Mouse (Mus musculus): ENCODE data around the gene Mrps24. TPM values are rescaled to one million over a fixed set of nuclear protein-coding genes. Genes with fewer than 3 reads are reported as not detected.

Gene Mrps24
- polyA plus RNA-seq, 1 experiment, result 272 TPM

DNA sequence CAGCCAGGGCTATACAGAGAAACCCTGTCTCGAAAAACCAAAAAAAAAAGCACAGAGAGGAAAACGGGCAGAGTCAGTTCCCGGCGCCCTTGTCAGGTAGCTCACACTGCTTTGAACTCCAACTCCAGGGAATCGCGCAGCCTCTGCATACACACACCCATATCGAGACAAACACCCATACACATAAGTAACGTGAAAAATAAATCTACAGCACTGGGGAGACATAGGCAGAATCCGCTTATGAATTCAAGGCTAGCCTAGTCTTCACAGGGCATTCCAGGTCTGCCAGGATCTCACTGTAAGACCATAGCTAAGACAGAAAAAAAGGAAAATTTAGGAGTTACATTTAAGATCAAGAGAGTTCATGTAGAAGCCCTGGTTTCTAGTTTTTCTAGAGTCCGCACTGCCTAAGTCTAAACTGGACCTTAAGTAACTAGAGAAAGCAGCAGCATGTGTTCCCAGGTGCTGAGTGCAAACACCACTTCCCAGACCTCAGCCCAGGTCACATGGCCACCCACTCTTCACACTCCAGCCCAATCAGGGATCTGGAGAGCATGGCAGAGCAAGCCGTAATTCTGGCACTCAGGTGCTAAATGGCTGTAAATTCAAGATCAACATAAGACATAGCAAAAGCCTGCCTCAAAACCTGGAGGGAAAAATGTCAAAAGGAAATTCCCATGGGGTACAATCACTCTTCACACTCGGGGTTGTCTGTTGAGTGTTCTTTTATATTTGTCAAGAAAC, 3.3 kb upstream of the Mrps24 start:
- Histone ChIP-seq H3K4me3 (ENCODE audit: insufficient read depth, low read depth, low read length) (no peak overlapping the region), H3K4me1 (ENCODE audit: control insufficient read depth, insufficient read depth, low read length) (no peaks in the 10 kb centered on the region), H3K36me3 (ENCODE audit: control insufficient read depth, insufficient read depth, low read length) (peaks cover 4% of the 10 kb centered on the region; the same call in 1 of the 2 replicates), H3K27ac (ENCODE audit: insufficient read depth, low read depth, low read length) (no peak overlapping the region), H3K27me3 (replicated peaks; ENCODE audit: control insufficient read depth, insufficient read depth, low read length) (no peaks in the 10 kb centered on the region)
- TF ChIP-seq CTCF (conservative IDR thresholded peaks at IDR 0.05; ENCODE audit: insufficient read depth, insufficient read length, low read depth, low read length) (no peak), POLR2A (IDR thresholded peaks at IDR 0.05; ENCODE audit: low read depth, low read length) (no peak)
- no peak for DNase-seq
- 94% methylated on average over 12 of the region's 12 CpGs for WGBS

DNA sequence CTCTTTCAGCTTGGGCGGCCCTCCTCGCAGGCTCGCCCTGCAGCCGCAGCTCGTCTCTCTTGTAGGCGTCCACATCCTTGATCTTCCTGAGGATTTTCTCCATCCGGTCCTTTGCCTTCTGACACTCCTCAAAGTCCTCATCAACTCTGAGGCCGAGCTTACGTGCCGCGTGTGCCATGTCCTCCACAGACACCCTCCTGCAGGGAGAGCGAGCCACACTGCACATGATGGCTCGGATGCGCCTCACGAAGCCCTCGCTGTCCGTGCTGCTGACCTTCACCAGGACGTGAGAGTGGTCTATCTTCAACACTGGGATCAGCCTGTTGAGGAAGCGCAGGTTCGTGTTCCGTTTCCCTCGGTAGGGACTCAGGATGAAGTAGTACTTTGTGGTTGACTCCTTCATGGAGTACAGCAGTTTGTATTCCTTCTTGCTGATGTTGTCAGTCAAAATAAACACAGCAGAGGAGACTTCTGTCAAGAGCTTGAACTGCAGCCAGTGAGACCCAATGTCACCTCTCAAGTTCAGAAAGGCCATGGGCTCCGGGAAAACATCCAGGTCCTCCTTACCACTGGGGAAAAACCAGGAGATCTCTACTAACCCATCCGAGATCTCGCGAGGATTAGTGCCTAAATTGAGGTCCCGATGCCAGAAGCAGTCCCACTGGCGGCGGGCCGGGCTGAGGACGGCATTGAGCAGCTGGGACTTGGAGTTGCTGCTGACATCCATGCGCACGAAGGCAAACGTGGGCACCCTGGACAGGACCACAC, 1.6 kb upstream of the Mrps24 start:
- Histone ChIP-seq H3K27ac (ENCODE audit: insufficient read depth, low read depth, low read length) (no peak overlapping the region), H3K4me1 (ENCODE audit: control insufficient read depth, insufficient read depth, low read length) (no peaks in the 10 kb centered on the region), H3K36me3 (ENCODE audit: control insufficient read depth, insufficient read depth, low read length) (peaks cover 4% of the 10 kb centered on the region; the same call in 1 of the 2 replicates), H3K4me3 (ENCODE audit: insufficient read depth, low read depth, low read length) (no peak overlapping the region), H3K27me3 (replicated peaks; ENCODE audit: control insufficient read depth, insufficient read depth, low read length) (no peaks in the 10 kb centered on the region)
- 90% methylated on average over 34 of the region's 34 CpGs for WGBS
- TF ChIP-seq CTCF (conservative IDR thresholded peaks at IDR 0.05; ENCODE audit: insufficient read depth, insufficient read length, low read depth, low read length) (no peak), POLR2A (IDR thresholded peaks at IDR 0.05; ENCODE audit: low read depth, low read length) (no peak)
- DNase-seq, result no peak

- H3K4me3 ChIP-seq (ENCODE audit: insufficient read depth, low read depth, low read length), result no peak overlapping the region
- DNase-seq, result no peak
- H3K27ac ChIP-seq (ENCODE audit: insufficient read depth, low read depth, low read length), result no peak overlapping the region
- peaks cover 3% of the 10 kb centered on the region; the same call in 1 of the 2 replicates for H3K36me3 ChIP-seq (ENCODE audit: control insufficient read depth, insufficient read depth, low read length)
- H3K4me1 ChIP-seq (ENCODE audit: control insufficient read depth, insufficient read depth, low read length), result no peaks in the 10 kb centered on the region
- H3K27me3 ChIP-seq (replicated peaks; ENCODE audit: control insufficient read depth, insufficient read depth, low read length), result no peaks in the 10 kb centered on the region
- 89% methylated on average over 11 of the region's 11 CpGs for WGBS
- TF ChIP-seq CTCF (conservative IDR thresholded peaks at IDR 0.05; ENCODE audit: insufficient read depth, insufficient read length, low read depth, low read length) (no peak), POLR2A (IDR thresholded peaks at IDR 0.05; ENCODE audit: low read depth, low read length) (no peak)
Measured at GRCm38 (mm10) chr11:5716246-5716645, 766 bp upstream of the Mrps24 start.

DNA sequence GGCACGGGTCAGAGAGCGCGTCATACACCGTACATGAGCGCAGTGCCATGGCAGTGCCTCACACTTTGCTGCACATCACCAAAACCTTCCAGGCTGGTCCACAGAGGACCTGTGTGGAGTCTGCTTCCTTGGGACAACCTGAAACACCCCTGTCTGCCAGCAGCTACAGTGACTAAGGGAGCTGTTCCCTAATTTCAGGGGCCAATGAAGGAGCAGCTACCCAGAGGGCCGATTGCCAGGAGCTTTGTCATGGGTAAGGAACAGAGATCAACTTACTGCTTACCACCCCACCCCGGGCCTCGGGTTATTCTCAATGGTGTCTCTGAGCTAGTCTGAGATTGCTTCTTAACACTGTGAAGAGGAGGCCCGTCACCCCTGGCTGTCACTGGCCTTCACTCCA, 301 bp downstream of the Mrps24 start:
- TF ChIP-seq POLR2A (IDR thresholded peaks at IDR 0.05; ENCODE audit: low read depth, low read length) (no peak), CTCF (conservative IDR thresholded peaks at IDR 0.05; ENCODE audit: insufficient read depth, insufficient read length, low read depth, low read length) (no peak)
- no peaks in the 10 kb centered on the region for H3K27me3 ChIP-seq (replicated peaks; ENCODE audit: control insufficient read depth, insufficient read depth, low read length)
- WGBS, result 89% methylated on average over 9 of the region's 9 CpGs
- no peak overlapping the region for H3K27ac ChIP-seq (ENCODE audit: insufficient read depth, low read depth, low read length)
- no peak overlapping the region for H3K4me3 ChIP-seq (ENCODE audit: insufficient read depth, low read depth, low read length)
- H3K36me3 ChIP-seq (ENCODE audit: control insufficient read depth, insufficient read depth, low read length), result peaks cover 3% of the 10 kb centered on the region; the same call in 1 of the 2 replicates
- no peaks in the 10 kb centered on the region for H3K4me1 ChIP-seq (ENCODE audit: control insufficient read depth, insufficient read depth, low read length)
- no peak for DNase-seq

DNA sequence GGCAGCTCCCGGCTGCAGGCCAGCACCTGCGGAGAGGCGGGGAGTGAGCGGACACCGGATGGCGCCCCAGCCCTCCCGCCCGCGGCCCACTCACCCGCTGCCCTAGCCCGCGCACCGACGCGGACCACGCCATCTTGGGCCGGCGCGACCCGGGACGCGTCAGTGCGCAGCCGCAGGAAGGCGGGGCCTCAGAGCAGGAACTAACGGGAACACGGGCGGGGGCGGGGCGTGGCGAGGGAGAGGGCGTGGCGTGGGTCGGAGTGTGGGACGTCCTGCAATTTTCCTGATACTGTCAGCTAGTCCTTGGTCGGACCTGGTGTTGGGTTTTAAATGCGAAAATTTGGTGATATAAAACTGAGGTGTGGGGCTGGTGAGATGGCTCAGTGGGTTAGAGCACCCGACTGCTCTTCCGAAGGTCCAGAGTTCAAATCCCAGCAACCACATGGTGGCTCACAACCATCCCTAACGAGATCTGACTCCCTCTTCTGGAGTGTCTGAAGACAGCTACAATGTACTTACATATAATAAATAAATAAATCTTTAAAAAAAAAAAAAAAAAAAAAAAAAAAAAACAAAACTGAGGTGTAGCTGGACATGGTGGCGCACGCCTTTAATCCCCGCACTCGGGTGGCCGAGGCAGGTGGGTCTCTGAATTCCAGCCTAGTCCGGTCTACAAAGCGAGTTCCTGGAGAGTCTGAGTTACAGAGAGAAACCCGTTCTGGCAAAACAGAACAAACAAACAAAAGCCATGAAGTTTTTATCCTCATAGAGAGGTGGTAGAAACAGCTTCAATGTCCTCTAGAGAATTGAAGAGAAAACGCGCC, 7.7 kb downstream of the Mrps24 start:
- TF ChIP-seq CTCF (conservative IDR thresholded peaks at IDR 0.05; ENCODE audit: insufficient read depth, insufficient read length, low read depth, low read length), result no peak
- TF ChIP-seq POLR2A (IDR thresholded peaks at IDR 0.05; ENCODE audit: low read depth, low read length), result peak; percentile 60
- H3K27me3 ChIP-seq (replicated peaks; ENCODE audit: control insufficient read depth, insufficient read depth, low read length), result no peaks in the 10 kb centered on the region
- H3K4me3 ChIP-seq (ENCODE audit: insufficient read depth, low read depth, low read length), result peak overlapping the region; percentile 95
- H3K27ac ChIP-seq (ENCODE audit: insufficient read depth, low read depth, low read length), result peak overlapping the region; percentile 74
- WGBS, result 18% methylated on average over 50 of the region's 50 CpGs
- no peaks in the 10 kb centered on the region for H3K36me3 ChIP-seq (ENCODE audit: control insufficient read depth, insufficient read depth, low read length)
- peak; percentile 93 for DNase-seq
- no peaks in the 10 kb centered on the region; the same call in 1 of the 2 replicates for H3K4me1 ChIP-seq (ENCODE audit: control insufficient read depth, insufficient read depth, low read length)

DNA sequence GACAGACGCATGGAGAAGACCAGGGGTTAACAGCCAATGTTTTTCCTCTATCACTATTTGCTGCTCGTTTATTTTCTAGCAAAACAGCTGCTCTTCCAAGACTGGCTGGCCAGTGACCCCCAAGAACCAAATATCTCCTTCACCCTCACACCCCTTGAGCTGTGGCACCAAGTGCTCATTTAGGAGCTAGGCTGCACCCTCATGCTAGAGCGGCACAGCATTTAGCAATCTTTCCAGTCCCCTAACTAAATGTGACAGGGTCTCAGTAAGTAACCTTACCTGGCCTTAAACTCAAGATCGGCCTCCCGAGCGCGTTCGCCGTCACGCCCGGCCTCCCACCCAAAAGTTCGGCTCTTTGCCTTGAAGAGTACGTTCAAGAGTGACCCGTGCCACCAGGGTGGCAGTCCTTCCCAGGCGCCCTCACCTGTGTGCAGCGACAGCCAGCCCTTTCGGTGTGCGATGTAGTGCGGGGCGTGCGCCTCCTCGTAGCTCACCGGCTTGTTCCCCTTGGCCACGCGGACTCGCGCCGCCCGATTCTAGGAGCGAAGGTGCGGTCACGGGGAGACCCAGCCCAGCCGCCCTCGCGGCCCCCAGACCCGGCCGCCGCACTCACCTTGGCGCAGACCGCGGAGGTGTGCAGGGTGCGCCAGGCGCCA, 8.5 kb downstream of the Mrps24 start:
- WGBS, result under 1% methylated on average over 43 of the region's 43 CpGs
- peak overlapping the region; percentile 74 for H3K27ac ChIP-seq (ENCODE audit: insufficient read depth, low read depth, low read length)

More for the DNA sequence above, 8.5 kb downstream of the Mrps24 start:
- peak overlapping the region; percentile 95 for H3K4me3 ChIP-seq (ENCODE audit: insufficient read depth, low read depth, low read length)
- DNase-seq, result peak; percentile 47
- TF ChIP-seq CTCF (conservative IDR thresholded peaks at IDR 0.05; ENCODE audit: insufficient read depth, insufficient read length, low read depth, low read length), result no peak
- no peak for TF ChIP-seq POLR2A (IDR thresholded peaks at IDR 0.05; ENCODE audit: low read depth, low read length)
- H3K27me3 ChIP-seq (replicated peaks; ENCODE audit: control insufficient read depth, insufficient read depth, low read length), result no peaks in the 10 kb centered on the region
- no peaks in the 10 kb centered on the region for H3K36me3 ChIP-seq (ENCODE audit: control insufficient read depth, insufficient read depth, low read length)
- no peaks in the 10 kb centered on the region; the same call in 1 of the 2 replicates for H3K4me1 ChIP-seq (ENCODE audit: control insufficient read depth, insufficient read depth, low read length)

Measured in kidney, adult 2 months (tissue).